Mouse (Mus musculus) forebrain, embryonic 11.5 days (tissue): ENCODE measurements around the gene Slc12a8. TPM values are rescaled to one million over a fixed set of nuclear protein-coding genes. Genes with fewer than 3 reads are reported as not detected.
A peak's percentile ranks its signal among the peaks of the same experiment; 100 is the strongest.

Experiments used
- ATAC-seq: fragments of 200-750 bp; cut with Nextera tagmentation; replicated peaks from 2 replicates; pipeline ENCODE4 v1.8.0; 2017; ENCODE audit warnings: moderate TSS enrichment; ENCODE audit not compliant: low FRiP score
- DNase-seq: peaks from one replicate; pipeline ENCODE4 v3.0.0-alpha.2; 2017; ENCODE audit warnings: low spot score
- H3K27ac ChIP-seq: fragments of 300-500 bp; sonication (generic); 2 replicates; pipeline ENCODE4 v1.5.1; 2014; ENCODE audit warnings: low read depth, low read length
- H3K27me3 ChIP-seq: fragments of 300-500 bp; sonication (generic); 2 replicates; pipeline ENCODE4 v1.6.1; 2014; ENCODE audit warnings: mild to moderate bottlenecking, low read length, mixed read lengths; ENCODE audit not compliant: control insufficient read depth, insufficient read depth
- H3K36me3 ChIP-seq: fragments of 300-500 bp; sonication (generic); 2 replicates; pipeline ENCODE4 v1.6.1; 2014; ENCODE audit warnings: mild to moderate bottlenecking, low read length, moderate library complexity, mixed read lengths; ENCODE audit not compliant: control insufficient read depth, insufficient read depth
- H3K4me1 ChIP-seq: fragments of 300-500 bp; sonication (generic); replicated peaks from 2 replicates; pipeline ENCODE4 v1.6.1; 2014; ENCODE audit warnings: low read length, mixed read lengths; ENCODE audit not compliant: control insufficient read depth, insufficient read depth
- H3K4me2 ChIP-seq: fragments of 300-500 bp; sonication (generic); 2 replicates; pipeline ENCODE4 v1.6.1; 2014; ENCODE audit warnings: low read depth, mild to moderate bottlenecking, low read length, moderate library complexity, mixed read lengths; ENCODE audit not compliant: severe bottlenecking
- H3K4me3 ChIP-seq: fragments of 300-500 bp; sonication (generic); 2 replicates; pipeline ENCODE4 v1.5.1; 2014; ENCODE audit warnings: low read depth, low read length
- H3K9ac ChIP-seq: fragments of 300-500 bp; sonication (generic); 2 replicates; pipeline ENCODE4 v1.6.1; 2014; ENCODE audit warnings: low read length
- H3K9me3 ChIP-seq: fragments of 300-500 bp; sonication (generic); 2 replicates; pipeline ENCODE4 v1.6.1; 2016; ENCODE audit warnings: low read length, mixed read lengths; ENCODE audit not compliant: control insufficient read depth
- WGBS: fragments of 180-500 bp; shearing (Covaris S2); extraction: QIAGEN DNeasy Blood & Tissue Kit; methylation state at CpG from one replicate; pipeline ENCODE4 v1.1.7; 2014; 5-methylcytosine and 5-hydroxymethylcytosine counted together
- polyA plus RNA-seq: library from polyadenylated mRNA; unstranded; fragments of >200 nt; fragmentation: Nextera tagmentation; extraction: Ambion mirVana; gene quantifications from 2 replicates; pipeline ENCODE4 v1.2.1, GENCODE M21; 2014

Gene Slc12a8
- 1.3 and 1.6 TPM in 2 replicates for polyA plus RNA-seq

GRCm38 (mm10) chr16:33516807-33517565 is at the start of gene Slc12a8:
TSS of gene Slc12a8 (plus strand) at chr16:33517328.
- H3K4me1 ChIP-seq: no peaks in the 10 kb centered on the region; the same call in 1 of the 2 replicates
- H3K27ac ChIP-seq: no peak within 1 kb of the TSS
- H3K4me2 ChIP-seq: peak within 1 kb of the TSS; percentile 55
- DNase-seq (peak; percentile 70), ATAC-seq (peak; percentile 53; the same call in 1 of the 2 replicates)
- peak within 1 kb of the TSS; percentile 22 for H3K4me3 ChIP-seq
- 2% methylated on average over 27 of the region's 27 CpGs for WGBS
- no peaks in the 10 kb centered on the region for H3K36me3 ChIP-seq
- H3K9me3 ChIP-seq: no peaks in the 10 kb centered on the region
- H3K9ac ChIP-seq: peak within 1 kb of the TSS; percentile 54
- H3K27me3 ChIP-seq: no peaks in the 10 kb centered on the region

- H3K4me1 ChIP-seq: no peaks in the 10 kb centered on the region
- H3K27me3 ChIP-seq: no peaks in the 10 kb centered on the region
- no peak for DNase-seq
- no peak overlapping the region for H3K4me3 ChIP-seq
- WGBS: 68% methylated on average over 6 of the region's 6 CpGs
- no peaks in the 10 kb centered on the region for H3K9me3 ChIP-seq
- H3K36me3 ChIP-seq: no peaks in the 10 kb centered on the region; the same call in 1 of the 2 replicates
- no peak overlapping the region for H3K9ac ChIP-seq
- ATAC-seq: no peak
- no peak overlapping the region for H3K27ac ChIP-seq
- H3K4me2 ChIP-seq: no peak overlapping the region
These were observed 49.7 kb upstream of the Slc12a8 start for GRCm38 (mm10) chr16:33467451-33467850.

- H3K36me3 ChIP-seq: no peaks in the 10 kb centered on the region; the same call in 1 of the 2 replicates
- ATAC-seq: no peak
- H3K4me1 ChIP-seq: no peaks in the 10 kb centered on the region
- H3K4me2 ChIP-seq: no peak overlapping the region
- no peaks in the 10 kb centered on the region for H3K27me3 ChIP-seq
- DNase-seq: no peak
- no peak overlapping the region for H3K4me3 ChIP-seq
- H3K9me3 ChIP-seq: no peaks in the 10 kb centered on the region
- no peak overlapping the region for H3K9ac ChIP-seq
- no peak overlapping the region for H3K27ac ChIP-seq
These were observed 47.2 kb upstream of the Slc12a8 start for GRCm38 (mm10) chr16:33469973-33470372.

- no peak for ATAC-seq
- H3K9me3 ChIP-seq: no peaks in the 10 kb centered on the region
- H3K27me3 ChIP-seq: no peaks in the 10 kb centered on the region
- H3K36me3 ChIP-seq: peaks cover 5% of the 10 kb centered on the region; the same call in 1 of the 2 replicates
- H3K4me1 ChIP-seq: no peaks in the 10 kb centered on the region
- no peak overlapping the region for H3K27ac ChIP-seq
- WGBS: 90% methylated on average over 6 of the region's 6 CpGs
- H3K4me3 ChIP-seq: no peak overlapping the region
- H3K9ac ChIP-seq: no peak overlapping the region
- H3K4me2 ChIP-seq: no peak overlapping the region
- DNase-seq: no peak
These were observed 42.7 kb upstream of the Slc12a8 start for GRCm38 (mm10) chr16:33474381-33474780.

GRCm38 (mm10) chr16:33479926-33480325 is 37.2 kb upstream of the Slc12a8 start:
- no peaks in the 10 kb centered on the region for H3K9me3 ChIP-seq
- H3K36me3 ChIP-seq: peaks cover 8% of the 10 kb centered on the region; the same call in 1 of the 2 replicates
- H3K4me2 ChIP-seq: no peak overlapping the region
- no peak overlapping the region for H3K4me3 ChIP-seq
- DNase-seq (no peak), ATAC-seq (no peak)
- no peaks in the 10 kb centered on the region for H3K27me3 ChIP-seq
- H3K27ac ChIP-seq: no peak overlapping the region
- H3K4me1 ChIP-seq: no peaks in the 10 kb centered on the region
- no peak overlapping the region for H3K9ac ChIP-seq

- H3K36me3 ChIP-seq: peaks cover 5% of the 10 kb centered on the region; the same call in 1 of the 2 replicates
- 93% methylated on average over 2 of the region's 2 CpGs for WGBS
- no peak for ATAC-seq
- H3K27ac ChIP-seq: no peak overlapping the region
- no peaks in the 10 kb centered on the region for H3K4me1 ChIP-seq
- no peak overlapping the region for H3K4me2 ChIP-seq
- no peaks in the 10 kb centered on the region for H3K27me3 ChIP-seq
- no peaks in the 10 kb centered on the region for H3K9me3 ChIP-seq
- peak; percentile 53 for DNase-seq
- H3K4me3 ChIP-seq: no peak overlapping the region
- no peak overlapping the region for H3K9ac ChIP-seq
These were observed 36.0 kb upstream of the Slc12a8 start for GRCm38 (mm10) chr16:33481148-33481547.

DNA sequence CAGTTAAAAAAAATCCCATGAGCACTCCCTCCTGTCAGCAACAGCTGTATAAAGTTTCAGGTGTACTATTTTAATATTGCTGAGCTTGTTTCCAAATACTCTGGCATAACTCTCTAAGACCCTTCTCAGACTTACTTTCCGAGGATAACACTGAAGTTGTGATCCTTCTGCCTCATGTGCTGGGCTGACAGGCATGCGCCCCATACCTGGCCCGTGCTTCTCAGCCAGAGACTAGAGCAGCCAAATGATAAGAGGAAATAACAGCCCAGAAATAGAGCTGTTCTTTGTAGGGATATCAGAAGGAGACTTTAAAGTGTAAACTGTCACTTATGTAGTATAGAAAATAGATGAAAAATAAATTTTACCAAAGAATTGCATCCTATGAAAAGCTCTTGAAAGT is 34.8 kb upstream of the Slc12a8 start:
- H3K36me3 ChIP-seq: peaks cover 3% of the 10 kb centered on the region; the same call in 1 of the 2 replicates
- no peak overlapping the region for H3K9ac ChIP-seq
- H3K4me1 ChIP-seq: no peaks in the 10 kb centered on the region
- H3K9me3 ChIP-seq: no peaks in the 10 kb centered on the region
- ATAC-seq: no peak
- WGBS: 93% methylated on average over 3 of the region's 3 CpGs
- no peaks in the 10 kb centered on the region for H3K27me3 ChIP-seq
- H3K27ac ChIP-seq: no peak overlapping the region
- no peak for DNase-seq
- no peak overlapping the region for H3K4me3 ChIP-seq
- no peak overlapping the region for H3K4me2 ChIP-seq

DNA sequence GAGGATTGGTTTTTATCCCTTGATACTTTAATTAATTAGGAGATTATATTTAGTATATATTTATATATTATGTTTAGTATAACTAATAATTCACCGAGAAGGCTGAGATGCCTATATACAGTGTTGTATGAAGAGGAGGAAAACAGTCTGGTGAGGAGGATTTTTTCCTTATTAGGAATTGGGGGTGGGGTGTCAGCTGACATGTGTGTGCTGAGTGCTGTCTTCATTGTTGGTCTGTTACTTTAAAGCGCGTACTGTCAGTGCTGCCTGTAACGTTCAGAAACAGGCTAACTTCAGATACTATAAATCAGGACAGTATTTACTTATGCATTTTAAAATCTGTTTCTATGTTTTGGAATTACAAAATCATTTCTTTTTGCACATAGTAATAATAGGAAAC is 29.4 kb upstream of the Slc12a8 start:
- Histone ChIP-seq H3K9me3 (no peaks in the 10 kb centered on the region), H3K9ac (no peak overlapping the region), H3K4me1 (no peaks in the 10 kb centered on the region), H3K27ac (no peak overlapping the region), H3K27me3 (no peaks in the 10 kb centered on the region), H3K4me3 (no peak overlapping the region), H3K4me2 (no peak overlapping the region), H3K36me3 (no peaks in the 10 kb centered on the region)
- no peak for ATAC-seq
- 92% methylated on average over 4 of the region's 4 CpGs for WGBS
- no peak for DNase-seq

- 90% methylated on average over 4 of the region's 4 CpGs for WGBS
- peaks cover 4% of the 10 kb centered on the region; the same call in 1 of the 2 replicates for H3K36me3 ChIP-seq
These were observed 22.8 kb upstream of the Slc12a8 start for GRCm38 (mm10) chr16:33494374-33494773.

More at GRCm38 (mm10) chr16:33494374-33494773, 22.8 kb upstream of the Slc12a8 start:
- H3K9me3 ChIP-seq: no peaks in the 10 kb centered on the region
- no peak overlapping the region for H3K9ac ChIP-seq
- H3K4me2 ChIP-seq: no peak overlapping the region
- H3K4me3 ChIP-seq: no peak overlapping the region
- no peak for ATAC-seq
- no peak overlapping the region for H3K27ac ChIP-seq
- no peaks in the 10 kb centered on the region for H3K27me3 ChIP-seq
- H3K4me1 ChIP-seq: no peaks in the 10 kb centered on the region
- no peak for DNase-seq
